Mouse (Mus musculus): Measurements from ENCODE around the gene Ggt5. TPM values are rescaled to one million over a fixed set of nuclear protein-coding genes. Genes with fewer than 3 reads are reported as not detected.

Gene Ggt5
- polyA plus RNA-seq, 1 experiment from 2014 or later: 0.69 TPM

DNA sequence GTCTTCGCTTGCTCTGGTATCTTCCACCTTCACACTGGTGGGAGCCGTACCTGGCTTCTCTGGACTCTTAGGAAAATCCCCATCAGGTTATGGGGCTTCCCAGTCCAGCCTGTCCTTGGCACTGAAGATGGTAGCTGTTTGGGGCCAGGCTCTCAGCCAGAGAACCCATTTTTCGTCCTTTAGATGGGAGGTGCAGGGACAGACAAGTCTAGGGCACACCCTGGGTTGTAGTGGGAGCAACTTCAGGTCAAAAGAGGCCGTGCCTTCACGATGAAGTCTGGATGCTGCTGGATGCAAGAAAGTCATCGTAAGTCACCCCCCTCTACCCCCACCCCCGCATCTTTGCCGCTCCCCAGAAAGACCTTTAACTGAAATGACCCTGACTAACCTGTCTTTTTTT, 45.5 kb downstream of the Ggt5 start:
- Histone ChIP-seq H3K27ac (no peak overlapping the region), H3K4me3 (no peak overlapping the region), H3K9me3 (replicated peaks) (no peaks in the 10 kb centered on the region), H3K4me1 (no peaks in the 10 kb centered on the region), H3K27me3 (ENCODE audit: low read depth, poor library complexity, severe bottlenecking) (no peaks in the 10 kb centered on the region), H3K36me3 (no peaks in the 10 kb centered on the region)
- no peak for DNase-seq (ENCODE audit: low spot score)
- 96% methylated on average over 8 of the region's 8 CpGs for WGBS

DNA sequence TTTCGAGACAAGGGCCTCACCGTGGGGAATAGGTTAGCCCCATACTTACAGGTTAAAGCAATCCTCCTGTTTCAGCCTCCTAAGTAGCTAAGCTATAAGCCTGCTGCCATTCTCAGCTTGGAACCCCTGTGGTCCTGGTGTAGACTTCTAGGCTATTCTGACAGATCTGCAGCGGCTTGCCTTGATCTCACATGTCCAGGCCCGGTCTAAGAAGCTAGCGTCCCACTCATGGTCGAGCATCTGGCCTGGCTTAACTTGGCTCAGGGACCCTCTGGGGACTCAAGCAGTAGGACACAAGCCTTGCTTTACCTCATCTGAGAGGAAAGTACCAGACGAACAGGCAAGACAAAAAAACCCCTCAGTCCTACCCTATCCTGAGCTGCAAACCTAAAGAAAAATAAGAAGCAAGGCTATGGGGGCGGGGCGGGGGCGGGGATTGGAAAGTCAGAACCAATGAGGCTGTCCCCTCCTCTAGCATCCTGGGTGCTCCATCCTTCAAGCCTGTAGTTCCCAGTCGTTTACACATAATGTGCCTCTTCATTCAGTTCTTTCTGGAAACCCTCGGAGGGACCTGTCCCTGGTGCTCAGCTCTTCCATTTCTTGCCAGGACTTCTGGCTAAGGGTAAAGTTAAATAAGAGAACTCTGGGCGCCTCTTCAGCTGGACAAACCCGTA, 46.0 kb downstream of the Ggt5 start:
- 67% methylated on average over 14 of the region's 14 CpGs for WGBS
- H3K27me3 ChIP-seq (ENCODE audit: low read depth, poor library complexity, severe bottlenecking): no peaks in the 10 kb centered on the region
- H3K4me1 ChIP-seq: no peaks in the 10 kb centered on the region

DNA sequence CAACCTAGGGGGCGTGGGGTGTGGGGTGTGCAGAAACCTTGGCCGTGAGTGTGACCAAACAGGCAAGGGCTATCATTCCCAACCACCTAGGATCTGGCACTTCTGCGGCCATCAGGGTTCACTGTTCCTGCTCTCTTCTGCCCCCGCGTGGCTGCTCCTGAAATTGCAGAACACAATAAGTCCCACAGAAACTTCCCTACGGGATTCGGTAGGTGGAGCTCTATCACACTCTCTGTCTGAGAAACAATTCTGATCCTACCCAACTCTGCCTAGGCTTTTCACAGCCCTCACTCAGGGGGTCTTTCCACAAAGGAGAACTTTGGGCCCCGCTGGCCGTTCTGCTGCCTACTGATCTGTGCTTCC, 46.5 kb downstream of the Ggt5 start:
- DNase-seq (ENCODE audit: low spot score): peak; percentile 90
- no peaks in the 10 kb centered on the region for H3K27me3 ChIP-seq (ENCODE audit: low read depth, poor library complexity, severe bottlenecking)
- H3K4me1 ChIP-seq: no peaks in the 10 kb centered on the region
- no peaks in the 10 kb centered on the region for H3K9me3 ChIP-seq (replicated peaks)
- H3K27ac ChIP-seq: no peak overlapping the region
- 6% methylated on average over 9 of the region's 9 CpGs for WGBS
- no peak overlapping the region for H3K4me3 ChIP-seq
- H3K36me3 ChIP-seq: no peaks in the 10 kb centered on the region

More for the DNA sequence above, 46.0 kb downstream of the Ggt5 start:
- H3K4me3 ChIP-seq: no peak overlapping the region
- no peaks in the 10 kb centered on the region for H3K9me3 ChIP-seq (replicated peaks)
- no peaks in the 10 kb centered on the region for H3K36me3 ChIP-seq
- no peak overlapping the region for H3K27ac ChIP-seq
- no peak for DNase-seq (ENCODE audit: low spot score)

DNA sequence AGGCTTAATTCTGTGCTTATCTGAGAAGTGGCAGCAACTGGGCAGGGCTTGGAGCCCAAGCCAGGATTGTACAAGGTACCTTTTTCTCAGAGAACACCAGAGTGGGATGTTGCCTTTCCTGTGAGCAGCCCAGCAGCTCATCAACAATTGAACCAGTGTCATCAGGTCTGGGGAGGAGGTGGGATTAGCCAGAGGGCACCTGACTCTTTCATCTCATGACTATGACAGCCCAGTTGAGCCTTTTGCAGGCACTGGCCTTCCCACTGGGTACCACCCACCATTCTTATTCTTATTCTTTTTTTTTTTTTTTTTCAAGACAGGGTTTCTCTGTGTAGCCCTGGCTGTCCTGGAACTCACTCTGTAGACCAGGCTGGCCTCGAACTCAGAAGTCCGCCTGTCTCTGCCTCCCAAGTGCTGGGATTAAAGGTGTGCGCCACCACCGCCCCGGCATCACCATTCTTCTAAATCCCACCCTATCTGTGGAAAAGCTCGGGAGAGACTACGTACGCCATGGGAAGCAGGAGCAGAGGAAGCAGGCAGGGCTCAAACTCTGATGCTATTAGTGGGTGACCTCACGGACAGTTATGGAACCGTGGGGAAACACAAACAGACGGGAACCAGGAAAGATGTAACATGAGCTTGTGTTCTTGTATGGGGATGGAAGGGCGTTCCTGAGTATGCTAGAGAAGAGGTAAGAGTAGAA, 47.1 kb downstream of the Ggt5 start:
- H3K36me3 ChIP-seq: no peaks in the 10 kb centered on the region
- H3K4me3 ChIP-seq: no peak overlapping the region
- no peaks in the 10 kb centered on the region for H3K27me3 ChIP-seq (ENCODE audit: low read depth, poor library complexity, severe bottlenecking)
- no peak overlapping the region for H3K27ac ChIP-seq
- WGBS: 89% methylated on average over 12 of the region's 12 CpGs
- H3K9me3 ChIP-seq (replicated peaks): no peaks in the 10 kb centered on the region
- no peaks in the 10 kb centered on the region for H3K4me1 ChIP-seq
- no peak for DNase-seq (ENCODE audit: low spot score)

DNA sequence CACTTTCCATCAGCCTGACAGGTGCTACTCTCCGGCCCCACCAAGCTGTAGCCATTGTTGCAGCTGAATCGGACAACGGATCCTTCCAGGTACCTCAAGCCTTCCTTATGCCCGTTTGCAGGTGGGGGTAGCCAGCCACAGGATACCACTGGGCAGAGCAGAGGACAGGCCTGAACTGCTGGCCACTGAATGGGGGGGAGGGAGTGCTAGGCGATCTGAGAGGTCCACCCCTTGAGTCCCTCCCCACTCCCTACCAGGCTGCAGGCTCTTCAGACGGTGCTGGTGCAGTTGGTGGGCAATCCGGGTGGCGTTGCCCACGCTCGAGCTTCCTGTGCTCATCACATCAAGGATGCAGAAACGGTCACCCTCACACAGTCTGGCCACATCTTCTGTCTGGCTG, 48.6 kb downstream of the Ggt5 start:
- Histone ChIP-seq H3K27ac (no peak overlapping the region), H3K4me3 (no peak overlapping the region), H3K27me3 (ENCODE audit: low read depth, poor library complexity, severe bottlenecking) (no peaks in the 10 kb centered on the region), H3K4me1 (peaks cover 2% of the 10 kb centered on the region; the same call in 1 of the 2 replicates), H3K9me3 (replicated peaks) (no peaks in the 10 kb centered on the region), H3K36me3 (no peaks in the 10 kb centered on the region)
- 92% methylated on average over 11 of the region's 11 CpGs for WGBS
- no peak for DNase-seq (ENCODE audit: low spot score)

DNA sequence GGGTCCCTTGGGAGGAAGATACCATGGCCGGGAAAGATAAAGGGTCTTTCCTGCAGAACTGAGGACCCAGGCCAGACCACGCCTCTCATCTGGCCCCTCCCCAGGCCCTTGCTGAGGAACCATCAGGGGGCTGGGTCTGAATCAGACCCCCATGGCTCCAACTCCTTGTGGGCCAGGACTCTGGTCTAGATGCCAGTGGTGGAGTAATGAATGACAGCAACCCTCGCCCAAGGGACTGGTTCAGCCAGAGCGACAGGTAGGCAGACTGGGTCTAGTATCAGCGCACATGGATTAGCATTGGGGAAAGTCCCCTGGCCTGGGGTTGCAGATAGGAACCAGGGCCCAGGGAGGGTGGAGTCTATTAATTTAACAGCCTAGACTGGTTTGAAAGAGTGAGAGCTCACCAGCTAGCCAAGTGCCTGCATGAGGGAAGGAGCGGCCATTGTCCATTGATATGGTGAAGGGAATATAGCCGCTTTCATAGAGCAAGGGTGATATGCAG, 52.6 kb downstream of the Ggt5 start:
- no peak for DNase-seq (ENCODE audit: low spot score)
- Histone ChIP-seq H3K9me3 (replicated peaks) (no peaks in the 10 kb centered on the region), H3K36me3 (peaks cover 13% of the 10 kb centered on the region), H3K27me3 (ENCODE audit: low read depth, poor library complexity, severe bottlenecking) (no peaks in the 10 kb centered on the region), H3K4me1 (peaks cover 21% of the 10 kb centered on the region), H3K27ac (no peak overlapping the region), H3K4me3 (no peak overlapping the region)
- 91% methylated on average over 7 of the region's 7 CpGs for WGBS

DNA sequence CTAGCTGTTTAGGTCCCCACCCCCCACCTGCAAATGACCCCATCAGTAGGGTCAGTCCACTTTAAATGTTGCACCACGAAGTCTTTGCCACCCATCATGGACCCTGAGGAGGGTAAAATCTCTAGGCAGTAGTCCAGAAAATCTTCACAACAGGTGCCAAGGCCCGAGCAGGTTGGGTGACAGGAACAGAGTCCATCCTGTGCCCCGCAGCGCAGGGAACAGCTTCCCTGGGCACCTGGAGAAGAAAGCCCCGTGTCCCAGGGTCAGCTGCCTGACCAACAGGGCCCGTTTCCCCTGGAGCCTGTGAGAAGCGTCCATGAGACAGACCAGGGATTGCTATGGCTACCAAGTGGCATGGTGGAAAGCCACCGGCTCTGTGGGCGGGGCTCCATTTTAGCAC, 53.3 kb downstream of the Ggt5 start:
- Histone ChIP-seq H3K9me3 (replicated peaks) (no peaks in the 10 kb centered on the region), H3K36me3 (peaks cover 20% of the 10 kb centered on the region), H3K27me3 (ENCODE audit: low read depth, poor library complexity, severe bottlenecking) (no peaks in the 10 kb centered on the region), H3K27ac (no peak overlapping the region), H3K4me3 (no peak overlapping the region), H3K4me1 (peaks cover 21% of the 10 kb centered on the region)
- 83% methylated on average over 9 of the region's 9 CpGs for WGBS
- no peak for DNase-seq (ENCODE audit: low spot score)

DNA sequence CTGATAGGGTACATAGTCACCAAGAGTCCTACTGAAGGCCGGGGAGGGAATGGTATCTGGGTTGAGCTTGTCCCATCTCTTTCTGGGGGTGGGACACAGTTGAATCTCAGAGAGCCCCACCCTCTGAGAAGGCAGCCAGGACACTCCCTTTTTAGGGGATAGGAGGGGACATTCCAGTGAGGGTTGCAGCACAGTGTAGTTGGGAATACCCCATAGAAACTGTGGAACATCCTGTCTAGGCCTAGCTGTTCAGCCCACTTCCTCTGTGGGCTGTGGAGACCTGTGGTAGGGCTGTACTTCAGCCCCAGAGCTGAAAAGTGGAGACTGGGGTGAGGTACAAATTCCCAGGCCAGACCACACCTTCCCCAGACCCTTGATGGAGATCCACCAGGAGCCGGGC, 53.8 kb downstream of the Ggt5 start:
- no peaks in the 10 kb centered on the region for H3K9me3 ChIP-seq (replicated peaks)
- peaks cover 21% of the 10 kb centered on the region for H3K4me1 ChIP-seq
- WGBS: 79% methylated on average over 2 of the region's 2 CpGs
- no peak for DNase-seq (ENCODE audit: low spot score)
- peaks cover 24% of the 10 kb centered on the region for H3K36me3 ChIP-seq
- no peak overlapping the region for H3K27ac ChIP-seq
- no peak overlapping the region for H3K4me3 ChIP-seq
- no peaks in the 10 kb centered on the region for H3K27me3 ChIP-seq (ENCODE audit: low read depth, poor library complexity, severe bottlenecking)

DNA sequence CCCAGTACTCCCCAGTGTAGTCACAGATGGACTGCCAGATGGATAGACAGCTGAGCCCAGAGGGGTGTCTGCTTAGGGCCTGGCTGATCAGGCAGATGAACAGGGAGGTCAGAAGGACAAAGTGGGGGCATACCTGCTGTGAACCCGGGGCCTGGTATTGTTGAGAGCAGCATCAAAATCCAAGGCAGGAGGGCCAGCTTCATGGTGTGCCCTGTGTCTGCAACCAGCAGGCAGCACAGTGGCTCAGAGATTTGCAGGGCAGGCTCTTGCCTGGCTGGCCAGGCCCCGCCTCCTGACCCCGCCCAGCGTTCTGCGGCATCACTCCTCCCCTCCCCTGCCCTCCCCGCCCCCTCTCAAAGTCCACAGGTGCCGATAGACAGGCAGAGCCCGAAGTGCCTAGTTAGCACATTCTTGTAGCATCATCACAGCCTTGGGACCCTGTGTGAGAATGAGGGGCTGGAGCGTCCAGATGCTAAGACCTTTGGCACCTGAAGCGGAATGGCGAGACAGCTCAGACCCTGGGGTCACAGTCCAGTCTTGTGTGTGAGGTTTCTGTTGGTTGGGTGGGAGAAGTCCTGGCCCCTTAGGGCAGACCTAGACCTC, 54.7 kb downstream of the Ggt5 start, which contains the start of gene Susd2:
TSS of gene Susd2 (minus strand) at position 268 of the 603 bp plus-strand sequence.
- H3K4me3 ChIP-seq: peak within 1 kb of the TSS; percentile 37

DNA sequence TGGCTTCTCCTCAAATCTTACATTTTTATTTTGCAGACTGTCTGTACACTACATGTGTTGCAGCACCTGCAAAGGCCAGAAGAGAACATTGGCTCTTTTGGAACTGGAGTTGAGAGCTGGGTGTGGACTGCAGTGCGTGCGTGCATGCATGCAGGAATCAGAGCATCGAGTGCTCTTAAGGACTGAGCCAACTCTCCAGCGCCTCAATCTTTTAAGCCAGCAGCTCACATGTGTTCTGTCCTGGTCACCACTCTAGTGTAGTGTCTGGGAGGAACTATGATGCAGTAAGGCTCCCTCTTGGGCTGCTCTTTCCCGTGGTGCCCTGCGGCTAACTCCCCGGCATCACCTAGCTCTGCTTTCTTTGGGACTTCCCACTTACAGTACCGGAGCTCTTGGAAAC, 56.5 kb downstream of the Ggt5 start:
- H3K36me3 ChIP-seq: peaks cover 52% of the 10 kb centered on the region

More for the DNA sequence above, 54.7 kb downstream of the Ggt5 start, which contains the start of gene Susd2:
- no peaks in the 10 kb centered on the region for H3K27me3 ChIP-seq (ENCODE audit: low read depth, poor library complexity, severe bottlenecking)
- WGBS: 3% methylated on average over 11 of the region's 11 CpGs
- H3K9me3 ChIP-seq (replicated peaks): no peaks in the 10 kb centered on the region
- H3K27ac ChIP-seq: peak within 1 kb of the TSS; percentile 38; the same call in 1 of the 2 replicates
- peaks cover 34% of the 10 kb centered on the region for H3K36me3 ChIP-seq
- DNase-seq (ENCODE audit: low spot score): peak; percentile 73
- peaks cover 21% of the 10 kb centered on the region for H3K4me1 ChIP-seq

DNA sequence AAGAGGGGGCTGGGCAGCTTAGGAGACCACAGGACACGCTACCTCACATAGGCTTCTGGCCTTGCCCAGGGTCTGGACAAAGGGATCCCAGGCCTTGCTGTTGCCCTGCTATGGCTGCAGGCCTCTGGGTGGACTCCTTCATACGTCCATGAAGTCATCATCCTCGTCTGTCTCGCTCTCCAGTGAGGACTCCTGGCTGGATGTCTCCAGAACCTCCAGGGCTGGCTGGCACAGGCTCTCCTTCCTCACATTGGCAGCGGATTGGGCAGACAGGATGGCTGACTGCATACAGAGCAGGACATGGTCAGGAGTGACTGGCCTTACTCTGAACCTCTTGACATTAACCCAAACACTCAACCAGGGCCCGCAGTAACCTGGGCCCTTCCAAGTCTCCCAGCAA, 57.3 kb downstream of the Ggt5 start:
- Histone ChIP-seq H3K4me3 (no peak overlapping the region), H3K27ac (no peak overlapping the region), H3K36me3 (peaks cover 60% of the 10 kb centered on the region), H3K9me3 (replicated peaks) (no peaks in the 10 kb centered on the region), H3K27me3 (ENCODE audit: low read depth, poor library complexity, severe bottlenecking) (no peaks in the 10 kb centered on the region), H3K4me1 (peaks cover 21% of the 10 kb centered on the region)
- WGBS: 91% methylated on average over 6 of the region's 6 CpGs
- DNase-seq (ENCODE audit: low spot score): no peak

More for the DNA sequence above, 56.5 kb downstream of the Ggt5 start:
- Histone ChIP-seq H3K27me3 (ENCODE audit: low read depth, poor library complexity, severe bottlenecking) (no peaks in the 10 kb centered on the region), H3K4me3 (no peak overlapping the region), H3K27ac (no peak overlapping the region), H3K4me1 (peaks cover 21% of the 10 kb centered on the region), H3K9me3 (replicated peaks) (no peaks in the 10 kb centered on the region)
- no peak for DNase-seq (ENCODE audit: low spot score)
- WGBS: 95% methylated on average over 8 of the region's 8 CpGs

DNA sequence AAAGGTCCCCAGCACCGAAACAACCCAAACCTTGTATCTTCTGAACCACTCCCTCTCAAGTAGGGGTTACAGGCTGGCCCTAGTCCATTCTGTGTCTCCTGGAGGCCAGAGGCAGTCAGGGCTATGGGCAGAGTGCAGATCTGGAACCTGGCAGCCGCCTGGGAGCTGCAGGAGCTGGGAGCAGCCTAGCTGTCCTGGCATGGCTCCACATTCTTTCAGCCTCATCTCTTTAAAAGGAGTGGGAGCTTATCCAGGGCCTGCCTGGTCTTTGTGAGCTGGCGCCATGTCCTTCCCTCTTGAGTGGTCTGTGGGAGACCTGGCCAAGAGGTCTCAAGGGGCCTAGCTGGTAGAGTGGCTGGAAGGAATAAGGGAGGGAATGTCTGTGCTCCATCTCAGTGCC, 58.2 kb downstream of the Ggt5 start:
- 91% methylated on average over 3 of the region's 3 CpGs for WGBS
- Histone ChIP-seq H3K4me3 (no peak overlapping the region), H3K36me3 (peaks cover 69% of the 10 kb centered on the region), H3K27ac (peak overlapping the region; percentile 30; the same call in 1 of the 2 replicates), H3K9me3 (replicated peaks) (no peaks in the 10 kb centered on the region), H3K27me3 (ENCODE audit: low read depth, poor library complexity, severe bottlenecking) (no peaks in the 10 kb centered on the region), H3K4me1 (peaks cover 21% of the 10 kb centered on the region)
- no peak for DNase-seq (ENCODE audit: low spot score)

DNA sequence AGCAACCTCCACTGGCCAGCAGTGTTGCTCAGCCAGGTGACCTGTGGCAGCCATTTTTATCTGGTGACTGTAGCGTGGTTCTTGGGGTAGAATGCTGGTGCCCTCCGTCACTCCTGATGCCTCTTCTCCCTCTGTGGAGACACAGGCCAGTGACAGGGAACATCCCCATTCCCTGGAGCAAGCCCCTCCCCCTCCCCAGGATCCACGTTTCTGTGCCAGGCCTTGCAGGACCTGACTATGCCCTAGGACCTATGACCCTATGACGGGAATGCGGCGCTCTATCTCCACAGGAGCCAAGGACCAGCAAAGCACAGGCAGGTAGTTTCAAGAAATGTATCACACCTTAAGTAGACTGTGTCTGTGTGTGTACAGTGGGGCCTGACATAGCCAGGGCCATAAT, 59.0 kb downstream of the Ggt5 start:
- no peaks in the 10 kb centered on the region for H3K9me3 ChIP-seq (replicated peaks)
- H3K27ac ChIP-seq: no peak overlapping the region
- peaks cover 76% of the 10 kb centered on the region for H3K36me3 ChIP-seq
- DNase-seq (ENCODE audit: low spot score): no peak
- peaks cover 15% of the 10 kb centered on the region for H3K4me1 ChIP-seq
- WGBS: 86% methylated on average over 6 of the region's 6 CpGs
- H3K27me3 ChIP-seq (ENCODE audit: low read depth, poor library complexity, severe bottlenecking): no peaks in the 10 kb centered on the region
- H3K4me3 ChIP-seq: no peak overlapping the region

Measured in limb, embryonic 10.5 days (tissue).